Mouse (Mus musculus) megakaryocyte, embryonic 14.5 days (primary cell): ENCODE measurements around the gene Pde1c. TPM values are rescaled to one million over a fixed set of nuclear protein-coding genes. Genes with fewer than 3 reads are reported as not detected.

Experiments
- H3K27me3 ChIP-seq: replicated peaks from 2 replicates; pipeline ENCODE3; 2012; ENCODE audit warnings: inconsistent platforms
- H3K36me3 ChIP-seq: replicated peaks from 2 replicates; pipeline ENCODE3; 2012; ENCODE audit warnings: low read length, inconsistent platforms, mixed read lengths
- H3K4me1 ChIP-seq: 2 replicates; pipeline ENCODE4 v1.6.1; 2012; ENCODE audit warnings: inconsistent platforms
- H3K4me3 ChIP-seq: replicated peaks from 2 replicates; pipeline ENCODE3; 2012; ENCODE audit warnings: moderate library complexity, mild to moderate bottlenecking, inconsistent platforms
- H3K9me3 ChIP-seq: 2 replicates; pipeline ENCODE4 v1.6.1; 2012; ENCODE audit warnings: inconsistent platforms
- FLI1 ChIP-seq: IDR thresholded peaks from 2 replicates; pipeline ENCODE4 v1.6.1; 2012; ENCODE audit warnings: low read length, inconsistent platforms, mixed read lengths
- GATA1 ChIP-seq: IDR thresholded peaks from 3 replicates; pipeline ENCODE4 v1.6.1; 2012; ENCODE audit warnings: mixed read lengths, low read length, inconsistent platforms, borderline replicate concordance
- polyA plus RNA-seq: library from polyadenylated mRNA; stranded (reverse); fragments of >175 nt; gene quantifications from 2 replicates; pipeline ENCODE4 v1.2.3, GENCODE M21; 2012; ENCODE audit warnings: low replicate concordance; ENCODE audit not compliant: insufficient read depth

The Pde1c gene
- polyA plus RNA-seq, 1 experiment, result 0.62 TPM

- Histone ChIP-seq H3K4me1 (no peaks in the 10 kb centered on the region), H3K36me3 (no peaks in the 10 kb centered on the region), H3K27me3 (no peaks in the 10 kb centered on the region), H3K4me3 (no peak overlapping the region), H3K9me3 (no peaks in the 10 kb centered on the region)
- TF ChIP-seq GATA1, result no peak
- no peak for TF ChIP-seq FLI1
Measured at GRCm38 (mm10) chr6:56289307-56289706, 279.6 kb downstream of the Pde1c start.

DNA sequence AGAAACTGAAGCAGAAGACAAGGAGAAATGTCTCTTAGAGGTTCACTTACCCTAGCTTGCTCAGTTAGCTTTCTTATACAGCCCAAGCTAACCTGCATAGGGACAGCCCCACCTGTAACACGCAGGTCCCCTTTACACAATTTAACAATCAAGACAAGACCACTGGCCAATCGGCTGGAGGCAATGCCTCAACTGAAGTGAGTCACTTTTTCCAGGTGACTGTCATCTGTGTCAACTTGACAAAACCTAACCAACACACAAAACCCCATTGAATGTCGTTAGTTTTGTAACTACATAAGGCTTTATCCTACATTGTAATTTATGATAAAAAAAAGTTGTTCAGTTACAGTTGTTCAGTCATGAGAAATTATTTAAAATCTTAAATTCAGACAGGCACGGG lies 284.1 kb downstream of the Pde1c start:
- no peak for TF ChIP-seq FLI1
- no peak for TF ChIP-seq GATA1
- Histone ChIP-seq H3K27me3 (no peaks in the 10 kb centered on the region), H3K4me3 (no peak overlapping the region)

GRCm38 (mm10) chr6:56275461-56275860 lies 293.4 kb downstream of the Pde1c start:
- Histone ChIP-seq H3K4me3 (no peak overlapping the region), H3K4me1 (no peaks in the 10 kb centered on the region)
- TF ChIP-seq GATA1, result no peak

More for the DNA sequence above, 284.1 kb downstream of the Pde1c start:
- Histone ChIP-seq H3K4me1 (no peaks in the 10 kb centered on the region), H3K36me3 (no peaks in the 10 kb centered on the region), H3K9me3 (no peaks in the 10 kb centered on the region)

GRCm38 (mm10) chr6:56271741-56272140 lies 297.2 kb downstream of the Pde1c start:
- peaks cover 6% of the 10 kb centered on the region for H3K9me3 ChIP-seq
- H3K27me3 ChIP-seq, result no peaks in the 10 kb centered on the region
- no peaks in the 10 kb centered on the region for H3K36me3 ChIP-seq
- no peaks in the 10 kb centered on the region for H3K4me1 ChIP-seq
- no peak overlapping the region for H3K4me3 ChIP-seq
- TF ChIP-seq GATA1, result no peak
- TF ChIP-seq FLI1, result no peak

More at GRCm38 (mm10) chr6:56275461-56275860, 293.4 kb downstream of the Pde1c start:
- Histone ChIP-seq H3K36me3 (no peaks in the 10 kb centered on the region), H3K9me3 (no peaks in the 10 kb centered on the region), H3K27me3 (no peaks in the 10 kb centered on the region)

DNA sequence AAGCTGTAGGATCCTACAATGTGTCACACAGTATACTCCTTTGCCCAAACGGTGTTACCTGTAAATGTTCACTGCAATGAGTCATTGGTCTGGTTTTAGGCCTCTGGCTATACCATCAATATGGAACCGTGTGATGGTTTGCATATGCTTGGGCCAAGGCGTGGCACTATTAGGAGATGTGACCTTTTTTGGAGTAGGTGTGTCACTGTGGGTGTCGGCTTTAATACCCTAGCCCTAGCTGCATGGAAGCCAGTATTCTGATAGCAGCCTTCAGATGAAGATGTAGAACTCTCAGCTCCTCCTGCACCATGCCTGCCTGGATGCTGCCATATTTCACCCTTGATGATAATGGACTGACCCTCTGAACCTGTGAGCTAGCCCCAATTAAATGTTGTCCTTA lies 304.4 kb downstream of the Pde1c start:
- TF ChIP-seq GATA1, result no peak
- no peak for TF ChIP-seq FLI1
- no peaks in the 10 kb centered on the region for H3K27me3 ChIP-seq
- H3K4me1 ChIP-seq, result no peaks in the 10 kb centered on the region
- H3K36me3 ChIP-seq, result no peaks in the 10 kb centered on the region
- H3K4me3 ChIP-seq, result no peak overlapping the region
- H3K9me3 ChIP-seq, result peaks cover 12% of the 10 kb centered on the region

DNA sequence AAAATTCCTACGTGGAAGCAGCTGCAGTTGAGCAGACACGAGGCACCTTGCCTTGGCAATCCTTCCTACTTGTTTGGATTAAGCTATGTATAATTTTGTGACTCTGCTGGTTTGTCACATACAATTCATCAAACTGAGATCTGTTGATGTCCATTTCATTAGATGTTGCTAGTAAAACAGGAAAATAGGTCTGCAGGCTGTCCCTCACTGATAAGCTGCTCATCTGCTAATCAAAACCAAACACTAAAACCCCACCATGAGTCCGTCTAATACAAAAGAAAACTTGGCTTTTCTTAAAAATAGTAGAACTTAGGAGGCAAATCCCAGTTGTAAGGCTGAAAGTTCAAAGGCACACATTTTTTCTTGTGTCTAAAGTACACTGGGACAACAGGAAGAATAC lies 308.8 kb downstream of the Pde1c start:
- no peak for TF ChIP-seq FLI1
- no peak for TF ChIP-seq GATA1
- Histone ChIP-seq H3K27me3 (no peaks in the 10 kb centered on the region), H3K9me3 (peaks cover 10% of the 10 kb centered on the region), H3K4me3 (no peak overlapping the region), H3K36me3 (no peaks in the 10 kb centered on the region), H3K4me1 (no peaks in the 10 kb centered on the region)

GRCm38 (mm10) chr6:56257555-56258297 lies 311.2 kb downstream of the Pde1c start:
- Histone ChIP-seq H3K4me3 (no peak overlapping the region), H3K36me3 (no peaks in the 10 kb centered on the region), H3K27me3 (no peaks in the 10 kb centered on the region), H3K4me1 (no peaks in the 10 kb centered on the region), H3K9me3 (peaks cover 7% of the 10 kb centered on the region)
- TF ChIP-seq GATA1 (no peak), FLI1 (no peak)

- H3K4me3 ChIP-seq, result no peak overlapping the region
- no peaks in the 10 kb centered on the region for H3K27me3 ChIP-seq
- peaks cover 14% of the 10 kb centered on the region for H3K9me3 ChIP-seq
- H3K4me1 ChIP-seq, result no peaks in the 10 kb centered on the region
- TF ChIP-seq GATA1 (no peak), FLI1 (no peak)
- H3K36me3 ChIP-seq, result no peaks in the 10 kb centered on the region
Measured at GRCm38 (mm10) chr6:56250091-56250490, 318.8 kb downstream of the Pde1c start.

- Histone ChIP-seq H3K27me3 (no peaks in the 10 kb centered on the region), H3K36me3 (no peaks in the 10 kb centered on the region), H3K9me3 (peaks cover 7% of the 10 kb centered on the region; the same call in 1 of the 2 replicates), H3K4me1 (no peaks in the 10 kb centered on the region), H3K4me3 (no peak overlapping the region)
- TF ChIP-seq GATA1, result no peak
- no peak for TF ChIP-seq FLI1
Measured at GRCm38 (mm10) chr6:56191426-56192140, 377.3 kb downstream of the Pde1c start.

- Histone ChIP-seq H3K27me3 (no peaks in the 10 kb centered on the region), H3K4me1 (no peaks in the 10 kb centered on the region), H3K36me3 (no peaks in the 10 kb centered on the region), H3K4me3 (no peak overlapping the region), H3K9me3 (no peaks in the 10 kb centered on the region)
- no peak for TF ChIP-seq GATA1
- TF ChIP-seq FLI1, result no peak
Measured at GRCm38 (mm10) chr6:56176485-56176884, 392.4 kb downstream of the Pde1c start.

DNA sequence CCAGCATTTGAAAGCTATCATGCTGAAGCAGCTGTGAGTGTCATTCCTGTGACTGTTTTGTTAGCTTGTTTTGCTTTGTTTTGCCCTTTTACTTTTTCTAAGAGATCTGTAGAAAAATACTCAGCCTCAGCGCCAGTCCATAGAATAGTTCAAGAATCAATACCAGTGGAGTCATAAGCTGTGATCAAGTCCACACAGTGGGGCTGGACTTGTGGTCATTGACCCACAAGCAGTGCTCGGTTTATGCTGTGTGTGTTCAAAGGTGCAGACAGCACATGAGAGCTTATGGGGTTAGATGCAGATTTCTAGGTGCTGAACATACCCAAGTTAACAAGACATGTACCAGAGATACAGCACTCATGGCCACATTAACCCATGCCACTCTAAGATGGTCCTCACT lies 396.7 kb downstream of the Pde1c start:
- Histone ChIP-seq H3K27me3 (no peaks in the 10 kb centered on the region), H3K9me3 (no peaks in the 10 kb centered on the region), H3K4me3 (no peak overlapping the region), H3K4me1 (no peaks in the 10 kb centered on the region), H3K36me3 (no peaks in the 10 kb centered on the region)
- TF ChIP-seq GATA1, result no peak
- no peak for TF ChIP-seq FLI1
